Mouse (Mus musculus) G1E (cell line): Measurements from ENCODE around the gene Vmn2r61. TPM values are rescaled to one million over a fixed set of nuclear protein-coding genes. Genes with fewer than 3 reads are reported as not detected.

Source experiments
- ATAC-seq: 2 replicates; pipeline ENCODE4 v1.8.0; 2016; ENCODE audit warnings: mild to moderate bottlenecking; ENCODE audit not compliant: insufficient number of reproducible peaks, poor library complexity, low FRiP score, severe bottlenecking; ENCODE audit errors: extremely low read depth
- DNase-seq: peaks from one replicate; pipeline ENCODE4 v3.0.0; 2012; ENCODE audit warnings: low spot score
- H3K27me3 ChIP-seq: 2 replicates; pipeline ENCODE4 v1.6.1; 2012; ENCODE audit warnings: mild to moderate bottlenecking, low read length, inconsistent platforms; ENCODE audit not compliant: insufficient read depth
- H3K36me3 ChIP-seq: replicated peaks from 2 replicates; pipeline ENCODE3; 2012; ENCODE audit warnings: mild to moderate bottlenecking, inconsistent platforms
- H3K4me1 ChIP-seq: 2 replicates; pipeline ENCODE4 v1.6.1; 2012; ENCODE audit warnings: low read depth, low read length, inconsistent platforms, mixed read lengths; ENCODE audit not compliant: insufficient read depth
- H3K4me3 ChIP-seq: 2 replicates; pipeline ENCODE4 v1.5.1; 2012; ENCODE audit warnings: low read depth, mild to moderate bottlenecking, inconsistent platforms, low read length, moderate library complexity, mixed read lengths
- H3K9me3 ChIP-seq: replicated peaks from 2 replicates; pipeline ENCODE4 v1.6.1; 2012; ENCODE audit warnings: inconsistent platforms
- CTCF ChIP-seq: IDR thresholded peaks from 2 replicates; pipeline ENCODE4 v1.5.1; 2012; ENCODE audit warnings: low read depth, low read length, inconsistent platforms, mixed read lengths
- GATA1 ChIP-seq: IDR thresholded peaks from 2 replicates; pipeline ENCODE4 v1.6.1; 2012; ENCODE audit warnings: borderline replicate concordance, low read length, inconsistent platforms, mixed read lengths
- GATA2 ChIP-seq: IDR thresholded peaks from 2 replicates; pipeline ENCODE4 v1.6.1; 2012; ENCODE audit warnings: low read depth, low read length, inconsistent platforms, borderline replicate concordance
- POLR2AphosphoS5 ChIP-seq: IDR thresholded peaks from 2 replicates; pipeline ENCODE4 v1.6.1; 2012; ENCODE audit warnings: low read depth, low read length, inconsistent platforms; ENCODE audit not compliant: insufficient replicate concordance
- TAL1 ChIP-seq: conservative IDR thresholded peaks from 2 replicates; pipeline ENCODE4 v1.6.1; 2012; ENCODE audit warnings: low read depth, low read length, inconsistent platforms, mixed read lengths
- polyA plus RNA-seq: library from polyadenylated mRNA; stranded (reverse); fragments of >175 nt; gene quantifications from 2 replicates; pipeline ENCODE4 v1.2.3, GENCODE M21; 2012
- total RNA-seq, 2 experiments: library from RNA; stranded (forward) in 1 of 2; stranded (reverse) in 1 of 2; fragments of 200-1000 nt in 1 of 2; fragments of >200 nt in 1 of 2; fragmentation: Nextera tagmentation in 1 of 2; gene quantifications; 2 replicates each; pipeline ENCODE4 v1.2.3; 2014 to 2017

The Vmn2r61 gene
- not detected in 2 replicates for total RNA-seq (2014; fragmentation: Nextera tagmentation)
- total RNA-seq (2017), result 0.06 TPM in 1 of 2 replicates, not detected in the other
- not detected in 2 replicates for polyA plus RNA-seq

DNA sequence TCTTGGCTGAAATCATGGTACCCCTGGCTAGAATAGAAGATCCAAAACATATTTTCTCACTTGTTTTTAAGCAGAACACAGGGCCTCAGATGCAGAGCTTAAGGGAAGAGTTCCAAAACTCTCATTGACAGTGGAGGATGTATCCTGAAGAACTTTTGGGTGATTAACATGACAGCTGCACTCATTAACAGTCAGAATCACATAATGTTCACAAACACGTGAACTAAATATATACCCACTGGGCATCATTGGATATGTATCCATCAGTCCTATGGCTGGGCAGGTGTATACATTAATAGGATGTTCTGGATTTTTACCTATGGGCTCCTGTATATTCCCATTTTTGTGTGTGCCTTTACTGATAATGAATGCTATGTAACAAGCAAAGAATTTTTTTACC is at the start of gene Vmn2r61:
TSS of gene Vmn2r61 (plus strand) at position 301 of the 400 bp plus-strand sequence.
- no peak within 1 kb of the TSS for H3K4me3 ChIP-seq
- ATAC-seq, result no peak
- no peaks in the 10 kb centered on the region for H3K36me3 ChIP-seq
- no peak for TF ChIP-seq GATA2
- no peak for TF ChIP-seq POLR2AphosphoS5
- no peak for TF ChIP-seq GATA1
- no peak for TF ChIP-seq TAL1
- no peak for TF ChIP-seq CTCF
- no peak for DNase-seq
- no peaks in the 10 kb centered on the region for H3K27me3 ChIP-seq
- H3K4me1 ChIP-seq, result no peaks in the 10 kb centered on the region
- H3K9me3 ChIP-seq, result peaks cover 7% of the 10 kb centered on the region

Other genes with a start within 250 kb of the Vmn2r61 start
- not detected in 2 replicates for gene Vmn2r59, start 201.0 kb upstream of the Vmn2r61 start, total RNA-seq (2014; fragmentation: Nextera tagmentation)
- 0.06 and 0.33 TPM in 2 replicates for gene Vmn2r59, start 201.0 kb upstream of the Vmn2r61 start, total RNA-seq (2017)
- gene Vmn2r59, start 201.0 kb upstream of the Vmn2r61 start, polyA plus RNA-seq, result not detected in 2 replicates
- gene Vmn2r60, start 152.3 kb upstream of the Vmn2r61 start, total RNA-seq (2014; fragmentation: Nextera tagmentation), result not detected in 2 replicates
- 0.06 and 0.11 TPM in 2 replicates for gene Vmn2r60, start 152.3 kb upstream of the Vmn2r61 start, total RNA-seq (2017)
- gene Vmn2r60, start 152.3 kb upstream of the Vmn2r61 start, polyA plus RNA-seq, result not detected in 2 replicates
- not detected in 2 replicates for gene 4933421I07Rik, start 188.1 kb downstream of the Vmn2r61 start, total RNA-seq (2014; fragmentation: Nextera tagmentation)
- 0.05 and 0.12 TPM in 2 replicates for gene 4933421I07Rik, start 188.1 kb downstream of the Vmn2r61 start, total RNA-seq (2017)
- gene 4933421I07Rik, start 188.1 kb downstream of the Vmn2r61 start, polyA plus RNA-seq, result not detected in 2 replicates
- 33.8 and 39.0 TPM in 2 replicates for gene Zfp141, start 245.7 kb downstream of the Vmn2r61 start, total RNA-seq (2014; fragmentation: Nextera tagmentation)
- 25.9 and 30.8 TPM in 2 replicates for gene Zfp141, start 245.7 kb downstream of the Vmn2r61 start, total RNA-seq (2017)
- gene Zfp141, start 245.7 kb downstream of the Vmn2r61 start, polyA plus RNA-seq, result 2.4 and 3.0 TPM in 2 replicates